Mouse (Mus musculus): ENCODE data around the gene Tpx2. TPM values are rescaled to one million over a fixed set of nuclear protein-coding genes. Genes with fewer than 3 reads are reported as not detected.

The Tpx2 gene
- polyA plus RNA-seq, 2 experiments = 51.3 to 71.8 TPM

- H3K27me3 ChIP-seq (ENCODE audit: control insufficient read depth, insufficient read depth, low read length) = no peaks in the 10 kb centered on the region
Observed at GRCm38 (mm10) chr2:152811336-152812165, 36.2 kb upstream of the Tpx2 start.

GRCm38 (mm10) chr2:152813232-152813631 lies 34.5 kb upstream of the Tpx2 start:
- Histone ChIP-seq H3K9ac (ENCODE audit: low read depth, low read length, severe bottlenecking) (no peak overlapping the region), H3K4me3 (replicated peaks; ENCODE audit: low read length) (no peak overlapping the region), H3K9me3 (ENCODE audit: control insufficient read depth, low read length) (no peaks in the 10 kb centered on the region), H3K4me1 (ENCODE audit: control insufficient read depth, insufficient read depth, low read length) (peaks cover 19% of the 10 kb centered on the region), H3K36me3 (ENCODE audit: control insufficient read depth, insufficient read depth, low read length) (peaks cover 3% of the 10 kb centered on the region; the same call in 1 of the 2 replicates), H3K27me3 (ENCODE audit: control insufficient read depth, insufficient read depth, low read length) (no peaks in the 10 kb centered on the region), H3K27ac (replicated peaks; ENCODE audit: low read depth, low read length) (no peak overlapping the region), H3K4me2 (replicated peaks; ENCODE audit: low read depth, low read length, severe bottlenecking) (no peak overlapping the region)
- no peak for TF ChIP-seq POLR2A (IDR thresholded peaks at IDR 0.05; ENCODE audit: borderline replicate concordance, extremely low read depth, insufficient read depth, insufficient read length)
- DNase-seq (ENCODE audit: low spot score) (no peak), ATAC-seq (ENCODE audit: low FRiP score, low read depth) (no peak)
- WGBS = 94% methylated on average over 1 of the region's 1 CpGs

More at GRCm38 (mm10) chr2:152811336-152812165, 36.2 kb upstream of the Tpx2 start:
- WGBS = 43% methylated on average over 3 of the region's 3 CpGs
- H3K36me3 ChIP-seq (ENCODE audit: control insufficient read depth, insufficient read depth, low read length) = peaks cover 3% of the 10 kb centered on the region; the same call in 1 of the 2 replicates
- no peaks in the 10 kb centered on the region for H3K9me3 ChIP-seq (ENCODE audit: control insufficient read depth, low read length)
- no peak for TF ChIP-seq POLR2A (IDR thresholded peaks at IDR 0.05; ENCODE audit: borderline replicate concordance, extremely low read depth, insufficient read depth, insufficient read length)
- no peak overlapping the region for H3K4me2 ChIP-seq (replicated peaks; ENCODE audit: low read depth, low read length, severe bottlenecking)
- peaks cover 8% of the 10 kb centered on the region; the same call in 1 of the 2 replicates for H3K4me1 ChIP-seq (ENCODE audit: control insufficient read depth, insufficient read depth, low read length)
- no peak overlapping the region for H3K4me3 ChIP-seq (replicated peaks; ENCODE audit: low read length)
- DNase-seq (ENCODE audit: low spot score) = no peak
- no peak overlapping the region for H3K27ac ChIP-seq (replicated peaks; ENCODE audit: low read depth, low read length)
- H3K9ac ChIP-seq (ENCODE audit: low read depth, low read length, severe bottlenecking) = no peak overlapping the region
- no peak for ATAC-seq (ENCODE audit: low FRiP score, low read depth)

GRCm38 (mm10) chr2:152814213-152814874 lies 33.4 kb upstream of the Tpx2 start:
- WGBS = 81% methylated on average over 6 of the region's 6 CpGs
- Histone ChIP-seq H3K36me3 (ENCODE audit: control insufficient read depth, insufficient read depth, low read length) (peaks cover 12% of the 10 kb centered on the region; the same call in 1 of the 2 replicates), H3K4me1 (ENCODE audit: control insufficient read depth, insufficient read depth, low read length) (peaks cover 27% of the 10 kb centered on the region)

GRCm38 (mm10) chr2:152815879-152816656 lies 31.7 kb upstream of the Tpx2 start:
- Histone ChIP-seq H3K9ac (ENCODE audit: low read depth, low read length, severe bottlenecking) (no peak overlapping the region), H3K36me3 (ENCODE audit: control insufficient read depth, insufficient read depth, low read length) (peaks cover 20% of the 10 kb centered on the region; the same call in 1 of the 2 replicates), H3K4me2 (replicated peaks; ENCODE audit: low read depth, low read length, severe bottlenecking) (no peak overlapping the region), H3K4me3 (replicated peaks; ENCODE audit: low read length) (no peak overlapping the region), H3K4me1 (ENCODE audit: control insufficient read depth, insufficient read depth, low read length) (peaks cover 45% of the 10 kb centered on the region), H3K9me3 (ENCODE audit: control insufficient read depth, low read length) (no peaks in the 10 kb centered on the region), H3K27me3 (ENCODE audit: control insufficient read depth, insufficient read depth, low read length) (no peaks in the 10 kb centered on the region), H3K27ac (replicated peaks; ENCODE audit: low read depth, low read length) (no peak overlapping the region)
- no peak for TF ChIP-seq POLR2A (IDR thresholded peaks at IDR 0.05; ENCODE audit: borderline replicate concordance, extremely low read depth, insufficient read depth, insufficient read length)
- DNase-seq (ENCODE audit: low spot score) (no peak), ATAC-seq (ENCODE audit: low FRiP score, low read depth) (no peak)
- 66% methylated on average over 7 of the region's 7 CpGs for WGBS

More at GRCm38 (mm10) chr2:152814213-152814874, 33.4 kb upstream of the Tpx2 start:
- ATAC-seq (ENCODE audit: low FRiP score, low read depth) (no peak), DNase-seq (ENCODE audit: low spot score) (no peak)
- no peaks in the 10 kb centered on the region for H3K27me3 ChIP-seq (ENCODE audit: control insufficient read depth, insufficient read depth, low read length)
- no peak overlapping the region for H3K9ac ChIP-seq (ENCODE audit: low read depth, low read length, severe bottlenecking)
- H3K27ac ChIP-seq (replicated peaks; ENCODE audit: low read depth, low read length) = no peak overlapping the region
- no peak overlapping the region for H3K4me3 ChIP-seq (replicated peaks; ENCODE audit: low read length)
- no peak overlapping the region for H3K4me2 ChIP-seq (replicated peaks; ENCODE audit: low read depth, low read length, severe bottlenecking)
- TF ChIP-seq POLR2A (IDR thresholded peaks at IDR 0.05; ENCODE audit: borderline replicate concordance, extremely low read depth, insufficient read depth, insufficient read length) = no peak
- no peaks in the 10 kb centered on the region for H3K9me3 ChIP-seq (ENCODE audit: control insufficient read depth, low read length)
